10 mouse cellular contexts compared by ENCODE assay signal in the genomic region with DNA sequence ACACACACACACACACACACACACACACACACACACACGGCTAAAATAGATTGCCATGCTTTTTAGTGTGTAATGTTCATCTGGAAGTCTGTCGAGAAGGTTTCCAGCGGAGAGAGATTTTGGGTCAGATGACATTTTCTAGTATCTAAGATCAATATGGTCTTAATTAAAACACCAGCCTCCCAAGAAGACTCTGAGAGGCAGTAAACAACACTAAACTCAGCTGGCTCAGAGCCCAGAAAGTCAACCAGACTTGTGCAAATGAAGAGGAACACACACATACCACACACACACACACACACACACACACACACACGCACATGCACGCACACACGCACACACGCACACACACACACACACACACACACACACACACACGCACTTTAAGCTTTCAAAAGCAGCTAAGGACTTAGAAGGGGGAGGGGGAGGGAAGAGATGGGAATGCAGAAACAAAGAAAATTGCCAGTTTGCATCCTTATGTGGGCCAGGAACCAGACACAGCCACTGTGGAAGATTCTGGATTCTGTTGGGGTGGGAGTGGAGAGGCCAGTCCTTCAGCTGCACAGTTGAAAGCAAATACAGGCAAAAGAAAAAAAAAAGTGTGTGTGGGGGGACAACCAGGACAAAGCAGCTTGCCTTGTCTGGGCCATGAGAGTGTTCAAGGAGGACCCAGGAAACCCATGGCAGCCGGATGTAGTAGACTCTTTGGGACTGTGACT.
DNase-seq lines count a peak whose midpoint lies in the region; ATAC-seq lines count a peak whose summit lies in the region.
"Had no signal": no experiment of that assay in that cellular context is flagged by ENCODE, and none has a peak within 500 bp of the region (broad histone marks: within the 10 kb centered on the region; RNA-seq: fewer than 3 reads in every experiment).

No protein-coding gene starts in this region.

- H3K27me3 ChIP-seq in heart, embryonic 12.5 days (replicated peaks), result no peaks in the 10 kb centered on the region
- H3K27me3 ChIP-seq in limb, embryonic 13.5 days, result no peaks in the 10 kb centered on the region
- H3K27me3 ChIP-seq: heart, embryonic 13.5 days; liver, embryonic 15.5 days had no signal

- peak; percentile 27 to 45 for DNase-seq in heart, postnatal 14 days
- peak; percentile 59 for DNase-seq in urinary bladder, postnatal 14 days (ENCODE audit: low spot score)
- DNase-seq in urinary bladder, adult 18-20 months (ENCODE audit: low spot score in 2 of 2), result no peak
- DNase-seq in adrenal gland, adult 2 months, result no peak
- DNase-seq in adrenal gland, adult 8-10 months, result no peak

- H3K9ac ChIP-seq in heart, embryonic 12.5 days, result no peak overlapping the region
- no peak overlapping the region for H3K9ac ChIP-seq in limb, embryonic 13.5 days
- H3K9ac ChIP-seq: heart, embryonic 13.5 days; liver, embryonic 15.5 days had no signal

- H3K27ac ChIP-seq in heart, embryonic 12.5 days (ENCODE audit: poor library complexity, severe bottlenecking), result no peak overlapping the region
- peak overlapping the region; percentile 55; the same call in 1 of the 2 replicates for H3K27ac ChIP-seq in limb, embryonic 13.5 days
- H3K27ac ChIP-seq: heart, embryonic 13.5 days; liver, embryonic 15.5 days had no signal

- ATAC-seq in heart, embryonic 12.5 days (ENCODE audit: insufficient number of reproducible peaks, low FRiP score), result no peak
- ATAC-seq in limb, embryonic 13.5 days (ENCODE audit: low FRiP score, low read depth), result peak; percentile 71; the same call in 1 of the 2 replicates
- no peak for ATAC-seq in erythroblast, adult 5-6 weeks (replicated peaks; ENCODE audit: low FRiP score, poor library complexity, severe bottlenecking)

- 0 out of 2 replicates have a peak, but pooled peaks cover 3% of the 10 kb centered on the region for H3K9me3 ChIP-seq in heart, embryonic 12.5 days (replicated peaks)
- H3K9me3 ChIP-seq in limb, embryonic 13.5 days, result no peaks in the 10 kb centered on the region
- H3K9me3 ChIP-seq: liver, embryonic 15.5 days had no signal

- intact Hi-C loops in heart, postnatal 14 days (cut with DNase I), result no loop called here

- no peak overlapping the region for H3K4me2 ChIP-seq in heart, embryonic 12.5 days
- no peak overlapping the region for H3K4me2 ChIP-seq in limb, embryonic 13.5 days (replicated peaks)
- H3K4me2 ChIP-seq: heart, embryonic 13.5 days; liver, embryonic 15.5 days had no signal

- H3K4me3 ChIP-seq in heart, embryonic 12.5 days, result no peak overlapping the region
- no peak overlapping the region for H3K4me3 ChIP-seq in limb, embryonic 13.5 days
- H3K4me3 ChIP-seq: heart, embryonic 13.5 days; liver, embryonic 15.5 days had no signal

- no peaks in the 10 kb centered on the region for H3K36me3 ChIP-seq in heart, embryonic 12.5 days
- no peaks in the 10 kb centered on the region for H3K36me3 ChIP-seq in limb, embryonic 13.5 days
- H3K36me3 ChIP-seq: heart, embryonic 13.5 days; liver, embryonic 15.5 days had no signal

- no peaks in the 10 kb centered on the region for H3K4me1 ChIP-seq in heart, embryonic 12.5 days (replicated peaks)
- peaks cover 8% of the 10 kb centered on the region for H3K4me1 ChIP-seq in limb, embryonic 13.5 days
- H3K4me1 ChIP-seq: heart, embryonic 13.5 days; liver, embryonic 15.5 days had no signal

- WGBS in heart, embryonic 12.5 days, result 79% methylated on average over 7 of the region's 9 CpGs
- WGBS in limb, embryonic 13.5 days, result 25% methylated on average over 5 of the region's 9 CpGs

Comparison
In these comparisons a context has a peak if more than half of its experiments do, and no peak if none do; other contexts are left out.
1. DNase-seq: peak in heart, postnatal 14 days (2 of 2) and urinary bladder, postnatal 14 days (single experiment); none in urinary bladder, adult 18-20 months (0 of 2), adrenal gland, adult 2 months (single experiment) and adrenal gland, adult 8-10 months (single experiment).